Mouse (Mus musculus) hindbrain, embryonic 11.5 days (tissue): ENCODE results near the gene Cmc1. TPM values are rescaled to one million over a fixed set of nuclear protein-coding genes. Genes with fewer than 3 reads are reported as not detected.

Source experiments
- ATAC-seq: fragments of 200-750 bp; cut with Nextera tagmentation; 2 replicates; pipeline ENCODE4 v1.8.0; 2017; ENCODE audit warnings: mild to moderate bottlenecking, moderate TSS enrichment, moderate library complexity; ENCODE audit not compliant: low FRiP score
- DNase-seq: peaks from one replicate; pipeline ENCODE4 v3.0.0-alpha.2; 2015; ENCODE audit warnings: low spot score
- H3K27ac ChIP-seq: fragments of 300-500 bp; sonication (generic); 2 replicates; pipeline ENCODE4 v1.5.1; 2014; ENCODE audit warnings: mild to moderate bottlenecking, low read depth, low read length
- H3K27me3 ChIP-seq: fragments of 300-500 bp; sonication (generic); 2 replicates; pipeline ENCODE4 v1.6.1; 2014; ENCODE audit warnings: mild to moderate bottlenecking, low read length, moderate library complexity, mixed read lengths; ENCODE audit not compliant: control insufficient read depth, insufficient read depth
- H3K36me3 ChIP-seq: fragments of 300-500 bp; sonication (generic); 2 replicates; pipeline ENCODE4 v1.6.1; 2014; ENCODE audit warnings: mild to moderate bottlenecking, low read length, moderate library complexity, mixed read lengths; ENCODE audit not compliant: control insufficient read depth, insufficient read depth
- H3K4me1 ChIP-seq: fragments of 300-500 bp; sonication (generic); replicated peaks from 2 replicates; pipeline ENCODE4 v1.6.1; 2014; ENCODE audit warnings: low read length, mixed read lengths; ENCODE audit not compliant: control insufficient read depth, insufficient read depth
- H3K4me2 ChIP-seq: fragments of 300-500 bp; sonication (generic); replicated peaks from 2 replicates; pipeline ENCODE4 v1.6.1; 2014; ENCODE audit warnings: mild to moderate bottlenecking, low read depth, low read length
- H3K4me3 ChIP-seq: fragments of 300-500 bp; sonication (generic); 2 replicates; pipeline ENCODE4 v1.5.1; 2014; ENCODE audit warnings: low read depth, low read length
- H3K9ac ChIP-seq: fragments of 300-500 bp; sonication (generic); 2 replicates; pipeline ENCODE4 v1.6.1; 2014; ENCODE audit warnings: low read depth, low read length
- H3K9me3 ChIP-seq: fragments of 300-500 bp; sonication (generic); 2 replicates; pipeline ENCODE4 v1.6.1; 2016; ENCODE audit warnings: low read length; ENCODE audit not compliant: control insufficient read depth
- WGBS: fragments of 180-500 bp; shearing (Covaris S2); extraction: QIAGEN DNeasy Blood & Tissue Kit; methylation state at CpG from one replicate; pipeline ENCODE4 v1.1.7; 2014; 5-methylcytosine and 5-hydroxymethylcytosine counted together
- polyA plus RNA-seq: library from polyadenylated mRNA; unstranded; fragments of >200 nt; fragmentation: Nextera tagmentation; extraction: Ambion mirVana; gene quantifications from 2 replicates; pipeline ENCODE4 v1.2.1, GENCODE M21; 2014

The Cmc1 gene
- polyA plus RNA-seq, 1 experiment from 2014 or later, result 37.9 TPM

DNA sequence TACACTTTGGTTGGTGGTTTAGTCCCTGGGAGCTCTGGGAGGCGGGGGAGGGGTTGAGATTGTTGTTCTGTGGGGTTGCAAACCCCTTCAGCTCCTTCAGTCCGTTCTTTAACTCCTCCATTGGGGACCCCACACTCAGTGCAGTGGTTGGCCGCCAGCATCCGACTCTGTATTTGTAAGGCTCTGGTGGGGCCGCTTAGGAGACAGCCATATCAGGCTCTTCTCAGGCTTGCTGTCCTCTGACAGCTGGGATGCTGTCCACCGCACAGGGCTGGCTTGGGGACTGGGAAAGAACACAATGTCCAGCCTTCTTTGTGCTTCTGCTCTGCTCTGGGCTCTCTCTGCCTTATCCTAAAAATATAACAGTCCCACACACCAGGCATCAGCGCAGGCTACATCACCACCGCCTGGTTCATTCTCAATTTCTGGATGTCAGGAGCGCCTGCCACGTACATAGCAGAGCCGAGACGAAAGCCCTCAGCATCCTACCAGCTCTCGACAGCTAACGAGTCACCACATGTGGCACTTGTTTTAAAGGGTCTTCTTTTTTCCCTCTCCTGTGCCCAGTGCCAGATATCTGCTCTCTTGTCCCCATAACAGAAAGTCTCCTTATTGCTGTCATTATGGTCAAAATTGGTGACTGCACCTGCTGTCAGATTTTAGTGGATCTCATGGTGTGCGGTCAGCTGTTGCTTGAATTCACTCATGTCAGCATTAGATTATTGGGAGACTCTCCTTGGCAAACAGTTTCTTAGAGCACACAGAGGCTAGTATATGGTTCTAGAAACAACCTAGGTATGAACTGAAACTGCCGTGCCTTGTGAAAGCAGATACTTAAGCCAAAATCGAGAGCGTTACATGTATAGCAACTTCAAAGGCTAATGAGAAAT is 29.4 kb upstream of the Cmc1 start:
- ATAC-seq, result no peak

GRCm38 (mm10) chr9:118176687-118177086 is 26.7 kb upstream of the Cmc1 start:
- Histone ChIP-seq H3K9me3 (no peaks in the 10 kb centered on the region), H3K27me3 (no peaks in the 10 kb centered on the region), H3K9ac (no peak overlapping the region), H3K27ac (no peak overlapping the region), H3K36me3 (no peaks in the 10 kb centered on the region), H3K4me1 (no peaks in the 10 kb centered on the region), H3K4me2 (no peak overlapping the region), H3K4me3 (no peak overlapping the region)
- WGBS, result 97% methylated on average over 3 of the region's 3 CpGs
- DNase-seq (no peak), ATAC-seq (no peak)

More for the DNA sequence above, 29.4 kb upstream of the Cmc1 start:
- H3K27me3 ChIP-seq, result no peaks in the 10 kb centered on the region
- no peak for DNase-seq
- H3K4me2 ChIP-seq, result no peak overlapping the region
- no peaks in the 10 kb centered on the region for H3K36me3 ChIP-seq
- WGBS, result 88% methylated on average over 18 of the region's 18 CpGs
- no peaks in the 10 kb centered on the region for H3K9me3 ChIP-seq
- no peaks in the 10 kb centered on the region for H3K4me1 ChIP-seq
- H3K4me3 ChIP-seq, result no peak overlapping the region
- no peak overlapping the region for H3K27ac ChIP-seq
- no peak overlapping the region for H3K9ac ChIP-seq

DNA sequence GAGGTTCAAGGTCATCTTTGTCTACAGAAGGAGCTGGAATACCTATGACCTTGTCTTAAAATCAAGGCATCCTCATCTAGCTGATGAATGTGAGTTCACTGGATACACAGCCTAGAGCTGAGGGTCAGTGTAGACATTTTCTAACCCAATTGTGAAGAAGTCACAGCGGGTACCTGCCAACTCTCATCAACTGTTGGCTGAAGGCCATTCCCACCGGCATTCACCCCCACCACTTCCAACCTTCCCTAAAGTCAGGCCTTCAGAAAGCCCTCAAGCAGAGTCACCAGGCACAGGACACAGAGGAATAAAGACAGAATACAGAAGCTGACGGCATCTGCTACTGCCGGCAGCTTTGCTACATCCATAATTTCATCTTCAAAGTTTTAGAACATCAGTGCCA is 25.4 kb upstream of the Cmc1 start:
- WGBS, result 97% methylated on average over 4 of the region's 4 CpGs
- H3K27me3 ChIP-seq, result no peaks in the 10 kb centered on the region
- H3K4me2 ChIP-seq, result no peak overlapping the region
- H3K9me3 ChIP-seq, result no peaks in the 10 kb centered on the region
- H3K4me1 ChIP-seq, result no peaks in the 10 kb centered on the region
- ATAC-seq (no peak), DNase-seq (no peak)
- no peaks in the 10 kb centered on the region for H3K36me3 ChIP-seq
- H3K4me3 ChIP-seq, result no peak overlapping the region
- no peak overlapping the region for H3K9ac ChIP-seq
- H3K27ac ChIP-seq, result no peak overlapping the region

GRCm38 (mm10) chr9:118173086-118173485 is 23.1 kb upstream of the Cmc1 start:
- H3K9ac ChIP-seq, result no peak overlapping the region

DNA sequence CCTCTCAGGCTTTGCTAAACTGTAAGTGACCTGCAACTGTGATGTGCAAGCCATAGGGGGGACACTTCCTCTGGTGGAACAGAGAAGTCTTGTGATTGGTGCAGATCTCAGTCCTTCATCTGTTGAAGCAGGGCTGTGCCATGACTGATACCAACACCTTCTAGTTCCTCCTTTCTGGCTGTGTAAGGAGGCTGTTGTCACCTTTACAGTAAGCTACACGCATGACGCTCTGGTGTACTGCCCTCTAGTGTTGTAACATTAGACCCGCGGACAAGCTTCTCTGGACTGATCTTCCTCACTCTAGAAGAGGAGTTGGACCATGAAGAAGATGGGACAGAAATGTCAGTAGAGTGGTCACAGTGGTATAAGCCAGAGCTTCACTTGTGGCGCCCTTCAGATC is 18.6 kb upstream of the Cmc1 start:
- WGBS, result 47% methylated on average over 5 of the region's 5 CpGs
- no peaks in the 10 kb centered on the region for H3K36me3 ChIP-seq
- no peak overlapping the region for H3K4me2 ChIP-seq
- no peak overlapping the region for H3K27ac ChIP-seq
- no peak for ATAC-seq
- H3K4me1 ChIP-seq, result no peaks in the 10 kb centered on the region
- no peak for DNase-seq
- no peaks in the 10 kb centered on the region for H3K9me3 ChIP-seq
- H3K9ac ChIP-seq, result no peak overlapping the region
- H3K27me3 ChIP-seq, result no peaks in the 10 kb centered on the region
- H3K4me3 ChIP-seq, result no peak overlapping the region

More at GRCm38 (mm10) chr9:118173086-118173485, 23.1 kb upstream of the Cmc1 start:
- Histone ChIP-seq H3K27me3 (no peaks in the 10 kb centered on the region), H3K27ac (no peak overlapping the region), H3K4me1 (no peaks in the 10 kb centered on the region), H3K4me3 (no peak overlapping the region), H3K9me3 (no peaks in the 10 kb centered on the region), H3K36me3 (no peaks in the 10 kb centered on the region), H3K4me2 (no peak overlapping the region)
- 92% methylated on average over 4 of the region's 4 CpGs for WGBS
- no peak for DNase-seq
- no peak for ATAC-seq

- 80% methylated on average over 6 of the region's 6 CpGs for WGBS
- no peaks in the 10 kb centered on the region for H3K4me1 ChIP-seq
- no peaks in the 10 kb centered on the region for H3K27me3 ChIP-seq
- no peaks in the 10 kb centered on the region for H3K36me3 ChIP-seq
- H3K4me2 ChIP-seq, result no peak overlapping the region
- DNase-seq, result no peak
- H3K4me3 ChIP-seq, result no peak overlapping the region
- H3K27ac ChIP-seq, result no peak overlapping the region
- no peak for ATAC-seq
- H3K9ac ChIP-seq, result no peak overlapping the region
- no peaks in the 10 kb centered on the region for H3K9me3 ChIP-seq
Measured at GRCm38 (mm10) chr9:118167606-118168005, 17.6 kb upstream of the Cmc1 start.

DNA sequence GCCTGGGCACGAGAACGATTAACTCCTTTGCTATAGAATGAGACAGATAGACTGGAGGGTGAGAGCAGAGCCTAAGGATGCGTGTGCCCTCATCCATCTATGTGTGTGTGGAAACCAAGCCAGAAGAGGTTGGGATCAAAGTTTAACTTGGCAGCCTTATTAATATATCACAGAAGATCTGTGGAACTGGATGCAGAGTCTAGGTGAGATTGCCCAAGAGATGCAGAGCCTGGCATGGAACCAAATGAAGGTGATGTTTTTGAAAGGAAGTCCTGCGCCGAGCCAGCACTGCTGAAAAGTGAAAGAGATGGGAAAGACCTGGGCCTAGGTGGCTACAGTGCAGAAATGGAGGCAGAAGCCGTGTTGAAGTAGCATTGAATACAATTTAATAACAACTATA is 11.6 kb upstream of the Cmc1 start:
- WGBS, result 89% methylated on average over 6 of the region's 6 CpGs
- H3K36me3 ChIP-seq, result no peaks in the 10 kb centered on the region
- no peak overlapping the region for H3K27ac ChIP-seq
- H3K9ac ChIP-seq, result no peak overlapping the region
- ATAC-seq (no peak), DNase-seq (no peak)
- no peaks in the 10 kb centered on the region for H3K9me3 ChIP-seq
- no peaks in the 10 kb centered on the region for H3K4me1 ChIP-seq
- H3K4me3 ChIP-seq, result no peak overlapping the region
- H3K27me3 ChIP-seq, result no peaks in the 10 kb centered on the region
- no peak overlapping the region for H3K4me2 ChIP-seq

- no peaks in the 10 kb centered on the region for H3K36me3 ChIP-seq
- H3K9ac ChIP-seq, result no peak overlapping the region
- no peaks in the 10 kb centered on the region for H3K4me1 ChIP-seq
- no peak overlapping the region for H3K4me3 ChIP-seq
- 86% methylated on average over 3 of the region's 3 CpGs for WGBS
- DNase-seq (no peak), ATAC-seq (no peak)
- no peaks in the 10 kb centered on the region for H3K27me3 ChIP-seq
- no peak overlapping the region for H3K4me2 ChIP-seq
- H3K9me3 ChIP-seq, result no peaks in the 10 kb centered on the region
- H3K27ac ChIP-seq, result no peak overlapping the region
Measured at GRCm38 (mm10) chr9:118159936-118160335, 10.0 kb upstream of the Cmc1 start.

- Histone ChIP-seq H3K9me3 (no peaks in the 10 kb centered on the region), H3K4me3 (no peak overlapping the region), H3K27ac (no peak overlapping the region), H3K9ac (no peak overlapping the region), H3K4me2 (no peak overlapping the region), H3K27me3 (no peaks in the 10 kb centered on the region), H3K4me1 (no peaks in the 10 kb centered on the region), H3K36me3 (no peaks in the 10 kb centered on the region)
- 94% methylated on average over 4 of the region's 4 CpGs for WGBS
- no peak for ATAC-seq
- DNase-seq, result no peak
Measured at GRCm38 (mm10) chr9:118158201-118158600, 8.2 kb upstream of the Cmc1 start.
